Mouse (Mus musculus) embryonic facial prominence, embryonic 12.5 days (tissue): ENCODE data around the gene Uqcrq. TPM values are rescaled to one million over a fixed set of nuclear protein-coding genes. Genes with fewer than 3 reads are reported as not detected.

Source experiments
- ATAC-seq: fragments of 200-750 bp; cut with Nextera tagmentation; 2 replicates; pipeline ENCODE4 v1.8.0; 2017; ENCODE audit not compliant: insufficient number of reproducible peaks, insufficient read depth, low FRiP score, low TSS enrichment
- H3K27ac ChIP-seq: fragments of 300-500 bp; sonication (generic); 2 replicates; pipeline ENCODE4 v1.5.1; 2016; ENCODE audit warnings: mild to moderate bottlenecking
- H3K27me3 ChIP-seq: fragments of 300-500 bp; sonication (generic); 2 replicates; pipeline ENCODE4 v1.6.1; 2016; ENCODE audit warnings: mild to moderate bottlenecking, moderate library complexity
- H3K36me3 ChIP-seq: fragments of 300-500 bp; sonication (generic); 2 replicates; pipeline ENCODE4 v1.6.1; 2016; ENCODE audit warnings: mild to moderate bottlenecking
- H3K4me1 ChIP-seq: fragments of 300-500 bp; sonication (generic); 2 replicates; pipeline ENCODE4 v1.6.1; 2016
- H3K4me2 ChIP-seq: fragments of 300-500 bp; sonication (generic); replicated peaks from 2 replicates; pipeline ENCODE4 v1.6.1; 2016; ENCODE audit warnings: mild to moderate bottlenecking, moderate library complexity
- H3K4me3 ChIP-seq: fragments of 300-500 bp; sonication (generic); 2 replicates; pipeline ENCODE4 v1.5.1; 2016; ENCODE audit warnings: mild to moderate bottlenecking
- H3K9ac ChIP-seq: fragments of 300-500 bp; sonication (generic); 2 replicates; pipeline ENCODE4 v1.6.1; 2016; ENCODE audit warnings: mild to moderate bottlenecking, moderate library complexity
- H3K9me3 ChIP-seq: fragments of 300-500 bp; sonication (generic); 2 replicates; pipeline ENCODE4 v1.6.1; 2016; ENCODE audit warnings: mild to moderate bottlenecking, moderate library complexity
- WGBS: fragments of 180-500 bp; shearing (Covaris S2); methylation state at CpG from one replicate; pipeline ENCODE4 v1.1.7; 2016; 5-methylcytosine and 5-hydroxymethylcytosine counted together
- polyA plus RNA-seq: library from polyadenylated mRNA; unstranded; fragments of >200 nt; fragmentation: Nextera tagmentation; extraction: Ambion mirVana; gene quantifications from 2 replicates; pipeline ENCODE4 v1.2.1, GENCODE M21; 2016

Gene Uqcrq
- polyA plus RNA-seq, result 476 and 519 TPM in 2 replicates

GRCm38 (mm10) chr11:53430670-53431346 lies at the start of gene Uqcrq, which contains the start of gene Gdf9:
TSS of gene Uqcrq (minus strand) at chr11:53430831.
TSS of gene Gdf9 (plus strand) at chr11:53431023.
- Histone ChIP-seq H3K36me3 (peaks cover 8% of the 10 kb centered on the region), H3K27me3 (no peaks in the 10 kb centered on the region), H3K4me1 (peaks cover 7% of the 10 kb centered on the region), H3K9ac (peak within 1 kb of the TSS; percentile 92), H3K27ac (peak within 1 kb of the TSS; percentile 67), H3K9me3 (no peaks in the 10 kb centered on the region), H3K4me2 (peak within 1 kb of the TSS; percentile 83), H3K4me3 (peak within 1 kb of the TSS; percentile 83)
- under 1% methylated on average over 44 of the region's 44 CpGs for WGBS
- ATAC-seq, result peak; percentile 91

GRCm38 (mm10) chr11:53479783-53480301 lies 49.2 kb upstream of the Uqcrq start, which contains the start of the genes Gm9945 and Sowaha:
TSS of gene Gm9945 (plus strand) at chr11:53480166.
TSS of gene Sowaha (minus strand) at chr11:53480274.
- WGBS, result 3% methylated on average over 40 of the region's 40 CpGs
- Histone ChIP-seq H3K27me3 (peaks cover 65% of the 10 kb centered on the region), H3K4me1 (peaks cover 24% of the 10 kb centered on the region), H3K27ac (no peak within 1 kb of the TSS), H3K4me3 (peak within 1 kb of the TSS; percentile 45), H3K36me3 (no peaks in the 10 kb centered on the region), H3K9me3 (no peaks in the 10 kb centered on the region), H3K4me2 (peak within 1 kb of the TSS; percentile 76), H3K9ac (peak within 1 kb of the TSS; percentile 38; the same call in 1 of the 2 replicates)
- ATAC-seq, result no peak; the same call in 1 of the 2 replicates

GRCm38 (mm10) chr11:53479171-53479782 lies 48.6 kb upstream of the Uqcrq start:
- Histone ChIP-seq H3K4me1 (peaks cover 24% of the 10 kb centered on the region), H3K4me2 (peak overlapping the region; percentile 76), H3K27ac (no peak overlapping the region), H3K4me3 (peak overlapping the region; percentile 45), H3K9me3 (no peaks in the 10 kb centered on the region), H3K36me3 (no peaks in the 10 kb centered on the region), H3K9ac (peak overlapping the region; percentile 38; the same call in 1 of the 2 replicates), H3K27me3 (peaks cover 69% of the 10 kb centered on the region)
- WGBS, result under 1% methylated on average over 56 of the region's 62 CpGs
- ATAC-seq, result 0 out of 2 replicates have a peak, but pooled peaks have one; percentile 32

DNA sequence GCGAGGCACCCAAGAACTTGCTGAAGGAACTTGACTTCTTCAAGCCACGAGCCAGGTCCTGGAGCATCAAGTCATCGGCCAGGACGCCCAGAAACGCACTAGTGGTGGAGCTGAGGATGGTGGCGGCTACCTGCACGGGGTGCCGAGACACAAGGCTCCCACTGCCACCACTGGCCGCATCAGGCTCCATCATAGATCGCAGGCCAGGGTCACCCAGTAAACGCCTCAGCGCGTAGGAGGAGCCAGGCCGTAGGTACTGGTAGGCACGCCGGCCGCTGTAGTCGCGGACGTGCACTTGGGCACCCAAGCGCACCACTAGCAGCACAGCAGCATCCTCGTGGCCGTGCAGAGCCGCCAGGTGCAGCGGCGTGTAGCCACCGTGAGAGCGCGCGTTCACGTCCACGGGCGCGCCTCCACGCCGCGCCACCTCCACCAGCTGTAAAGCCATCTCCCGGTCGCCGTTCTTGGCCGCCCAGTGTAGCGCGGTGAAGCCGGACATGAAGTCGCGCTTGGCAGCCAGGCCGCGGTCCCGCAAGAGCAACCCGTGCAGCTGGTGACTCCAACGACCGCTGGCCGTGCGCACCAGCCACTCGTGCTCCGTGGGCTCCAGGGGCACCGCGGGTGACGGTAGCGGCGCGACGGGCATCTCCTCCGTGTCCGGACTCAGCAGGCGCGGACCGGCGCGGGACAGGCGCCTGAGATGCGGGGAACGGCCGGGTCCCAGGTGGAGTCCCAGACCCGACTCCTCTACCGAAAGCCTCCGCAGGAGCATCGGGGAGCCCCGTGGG lies 47.9 kb upstream of the Uqcrq start:
- no peak for ATAC-seq
- H3K27me3 ChIP-seq, result peaks cover 75% of the 10 kb centered on the region
- WGBS, result 5% methylated on average over 79 of the region's 79 CpGs

DNA sequence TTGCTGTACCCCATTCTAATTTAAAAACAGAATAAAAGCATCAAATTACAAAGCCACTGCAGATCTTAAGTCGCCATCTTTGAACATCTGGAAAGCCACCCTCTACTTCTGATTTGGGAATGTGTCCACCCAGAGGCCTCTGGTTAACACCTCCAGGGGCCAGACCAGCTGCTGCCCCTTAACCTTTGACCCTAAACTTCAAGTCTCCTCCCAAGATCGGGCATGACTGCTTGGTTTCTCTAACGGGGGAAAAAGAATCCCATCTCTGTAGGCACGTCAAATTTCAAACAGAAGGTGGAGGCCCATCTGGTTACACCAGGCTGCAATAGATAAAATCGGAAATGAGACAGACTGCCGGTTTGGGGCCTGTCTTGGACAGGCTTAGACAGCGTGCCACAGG lies 47.2 kb upstream of the Uqcrq start:
- Histone ChIP-seq H3K4me2 (no peak overlapping the region), H3K4me3 (no peak overlapping the region), H3K27me3 (peaks cover 75% of the 10 kb centered on the region), H3K4me1 (peaks cover 24% of the 10 kb centered on the region), H3K36me3 (no peaks in the 10 kb centered on the region), H3K9ac (no peak overlapping the region), H3K9me3 (no peaks in the 10 kb centered on the region), H3K27ac (no peak overlapping the region)
- 19% methylated on average over 7 of the region's 7 CpGs for WGBS
- no peak for ATAC-seq

More for the DNA sequence above, 47.9 kb upstream of the Uqcrq start:
- Histone ChIP-seq H3K4me1 (peaks cover 24% of the 10 kb centered on the region), H3K4me2 (peak overlapping the region; percentile 76), H3K4me3 (peak overlapping the region; percentile 45), H3K9me3 (no peaks in the 10 kb centered on the region), H3K27ac (no peak overlapping the region), H3K36me3 (no peaks in the 10 kb centered on the region), H3K9ac (peak overlapping the region; percentile 38; the same call in 1 of the 2 replicates)

- Histone ChIP-seq H3K4me1 (peaks cover 31% of the 10 kb centered on the region), H3K27me3 (peaks cover 69% of the 10 kb centered on the region), H3K4me2 (0 out of 2 replicates have a peak overlapping the region, but pooled peaks have one; percentile 7), H3K9ac (no peak overlapping the region), H3K27ac (no peak overlapping the region), H3K4me3 (no peak overlapping the region), H3K9me3 (no peaks in the 10 kb centered on the region), H3K36me3 (no peaks in the 10 kb centered on the region)
- ATAC-seq, result no peak
- WGBS, result 21% methylated on average over 8 of the region's 8 CpGs
These were observed 45.0 kb upstream of the Uqcrq start for GRCm38 (mm10) chr11:53475620-53476019.

DNA sequence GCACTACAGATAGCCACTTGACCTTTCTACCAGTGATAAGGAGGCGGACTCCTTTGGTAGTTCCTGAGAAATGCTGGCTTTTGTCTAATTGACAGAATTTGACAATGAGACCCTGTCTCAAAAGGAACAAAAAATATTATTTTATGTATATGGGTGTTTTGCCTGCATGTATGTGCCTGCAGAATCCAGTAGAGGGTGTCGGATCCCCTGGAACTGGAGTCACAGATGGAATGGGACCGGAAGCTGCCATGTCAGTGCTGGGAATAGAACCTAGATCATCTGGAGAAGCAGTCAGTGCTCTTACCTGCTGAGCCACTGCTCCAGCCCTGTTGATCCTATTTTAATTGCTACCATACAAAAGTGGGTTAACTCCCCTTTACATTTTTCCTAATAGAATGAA lies 42.1 kb upstream of the Uqcrq start:
- Histone ChIP-seq H3K36me3 (no peaks in the 10 kb centered on the region), H3K27ac (no peak overlapping the region), H3K4me2 (no peak overlapping the region), H3K9ac (no peak overlapping the region), H3K4me3 (no peak overlapping the region), H3K27me3 (peaks cover 57% of the 10 kb centered on the region), H3K4me1 (peaks cover 20% of the 10 kb centered on the region), H3K9me3 (no peaks in the 10 kb centered on the region)
- ATAC-seq, result no peak
- WGBS, result 75% methylated on average over 3 of the region's 3 CpGs

DNA sequence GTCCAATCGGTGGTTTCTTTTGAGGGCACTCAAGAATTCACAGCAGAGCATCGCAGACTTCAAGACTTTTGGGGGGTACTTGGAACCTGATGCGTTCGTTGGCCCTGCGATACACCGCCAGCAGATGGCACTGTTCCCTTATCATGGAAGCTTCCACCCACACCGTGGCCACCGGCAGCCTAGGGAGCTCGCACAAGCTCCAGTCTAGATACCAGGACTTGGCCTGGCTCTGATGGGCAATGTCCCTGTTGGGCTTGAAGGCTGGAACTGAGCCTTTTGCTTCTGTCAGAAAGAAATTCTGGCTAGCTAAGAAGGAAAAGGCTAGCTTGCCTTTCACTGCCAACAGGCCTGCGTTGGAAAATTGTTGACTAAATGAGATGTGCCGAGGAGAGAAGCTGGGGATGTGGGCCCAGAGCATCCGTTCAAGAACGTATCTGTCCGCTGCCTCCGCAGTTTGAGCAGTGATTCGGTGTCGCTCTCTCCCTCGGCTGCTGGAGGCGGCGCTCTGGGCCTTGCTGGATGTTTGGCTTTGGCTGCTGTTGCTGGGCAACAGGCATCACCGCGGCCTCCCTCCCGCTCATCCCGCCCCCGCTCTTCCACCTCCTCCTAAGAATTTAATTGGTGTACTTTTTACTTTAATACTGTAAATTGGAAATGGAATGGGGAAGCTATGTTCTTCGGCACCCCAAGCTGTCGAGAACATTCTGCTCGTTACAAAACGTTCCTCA lies 39.5 kb upstream of the Uqcrq start, which contains the start of gene Gm9837:
Gm9837 (minus strand) TSS at position 512 of the 728 bp plus-strand sequence.
- Histone ChIP-seq H3K27ac (peak within 1 kb of the TSS; percentile 69), H3K36me3 (no peaks in the 10 kb centered on the region), H3K4me3 (0 out of 2 replicates have a peak within 1 kb of the TSS, but pooled peaks have one; percentile 6), H3K4me2 (peak within 1 kb of the TSS; percentile 48), H3K27me3 (peaks cover 63% of the 10 kb centered on the region), H3K4me1 (peaks cover 17% of the 10 kb centered on the region), H3K9ac (0 out of 2 replicates have a peak within 1 kb of the TSS, but pooled peaks have one; percentile 33), H3K9me3 (no peaks in the 10 kb centered on the region)
- 4% methylated on average over 29 of the region's 29 CpGs for WGBS
- ATAC-seq, result peak; percentile 70; the same call in 1 of the 2 replicates

DNA sequence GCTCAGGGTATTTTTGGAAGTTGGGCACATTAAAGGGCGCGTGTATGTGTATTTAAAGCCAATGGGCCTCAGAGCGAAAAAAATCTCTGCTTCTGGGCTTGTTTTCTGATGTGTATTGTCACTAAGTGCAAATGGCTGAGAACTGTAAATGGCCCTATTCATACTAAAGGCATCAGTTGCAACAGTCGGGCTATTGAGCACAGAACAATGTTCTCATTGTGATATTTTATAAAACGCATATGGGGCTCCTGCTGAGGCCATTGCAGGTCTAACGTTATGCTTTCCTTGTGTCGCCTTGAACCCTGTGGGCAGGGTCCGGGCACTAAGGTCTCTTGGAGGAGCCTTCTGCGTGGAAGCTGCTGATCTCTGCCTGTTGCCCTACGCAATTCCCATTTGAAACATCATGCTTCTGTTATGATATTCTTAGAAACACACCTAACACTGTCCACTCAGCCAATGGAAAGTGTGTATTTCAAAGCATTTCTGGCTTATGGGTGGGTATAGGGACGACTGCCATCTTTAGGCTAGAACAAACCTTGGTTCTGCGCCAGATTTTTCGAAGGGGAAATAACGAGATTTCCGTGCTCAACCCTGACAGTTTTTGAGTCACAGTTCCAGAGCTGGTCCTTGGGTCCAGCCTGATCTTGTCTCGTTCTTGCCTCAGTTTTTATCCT lies 38.8 kb upstream of the Uqcrq start:
- Histone ChIP-seq H3K9me3 (no peaks in the 10 kb centered on the region), H3K9ac (no peak overlapping the region), H3K4me3 (no peak overlapping the region), H3K27me3 (peaks cover 64% of the 10 kb centered on the region), H3K4me2 (peak overlapping the region; percentile 48), H3K27ac (no peak overlapping the region), H3K36me3 (no peaks in the 10 kb centered on the region), H3K4me1 (peaks cover 17% of the 10 kb centered on the region)
- WGBS, result 16% methylated on average over 16 of the region's 16 CpGs
- no peak for ATAC-seq

- H3K27ac ChIP-seq, result no peak overlapping the region
- 0 out of 2 replicates have a peak, but pooled peaks have one; percentile 8 for ATAC-seq
These were observed 35.8 kb upstream of the Uqcrq start for GRCm38 (mm10) chr11:53466231-53466971.

More at GRCm38 (mm10) chr11:53466231-53466971, 35.8 kb upstream of the Uqcrq start:
- Histone ChIP-seq H3K4me3 (peak overlapping the region; percentile 27), H3K4me2 (peak overlapping the region; percentile 42), H3K9ac (peak overlapping the region; percentile 30; the same call in 1 of the 2 replicates), H3K36me3 (no peaks in the 10 kb centered on the region), H3K27me3 (peaks cover 86% of the 10 kb centered on the region), H3K9me3 (no peaks in the 10 kb centered on the region), H3K4me1 (peaks cover 28% of the 10 kb centered on the region)
- WGBS, result 6% methylated on average over 40 of the region's 40 CpGs
